Mouse (Mus musculus): ENCODE measurements at regions not wholly inside any gene's neighbourhood (a gene's known extent, or its start where the extent isn't known, plus 50 kb on each side); places are given as distances from the start of the nearest gene placed in this dataset.

- DNase-seq = no peak
These were observed 67.2 kb upstream of the Rgs1 start for GRCm38 (mm10) chr1:144316251-144316650.

DNA sequence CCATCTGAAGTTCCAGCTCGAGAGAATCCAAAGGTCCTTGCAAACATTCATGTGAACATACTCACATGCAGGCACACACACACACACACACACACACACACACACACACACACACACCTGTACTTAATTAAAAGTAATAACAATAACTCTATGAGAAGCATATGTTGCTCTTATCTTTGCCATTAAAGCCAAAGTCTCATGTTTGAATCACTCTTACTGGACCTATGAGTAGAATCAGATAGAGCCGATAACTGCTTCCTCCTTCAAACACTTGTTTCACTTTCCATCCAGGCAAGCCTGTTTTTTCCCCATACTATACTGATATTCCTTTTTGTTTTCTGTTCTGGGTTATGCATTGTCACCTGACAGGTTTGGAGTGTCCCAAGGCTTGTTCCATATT is 65.3 kb upstream of the Rgs1 start:
- DNase-seq = no peak

DNA sequence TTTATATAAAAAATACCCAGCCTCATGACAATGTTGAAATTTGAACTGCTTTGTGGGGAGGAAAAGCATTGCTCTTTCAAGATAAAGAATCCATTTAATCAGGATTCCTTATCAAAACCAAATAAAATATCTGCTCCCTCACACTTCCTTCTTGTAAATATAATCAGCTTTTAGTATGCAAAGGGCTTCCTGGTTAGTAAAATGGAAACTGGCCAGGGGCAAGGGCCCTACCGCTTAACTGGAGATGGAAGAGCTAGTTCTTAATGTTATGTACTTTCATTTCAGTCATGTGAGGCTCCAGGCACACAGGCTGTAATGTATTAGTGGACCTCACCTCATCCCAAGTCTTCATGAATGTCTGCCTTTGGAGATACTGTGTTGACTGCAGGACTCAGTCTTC is 64.3 kb upstream of the Rgs1 start:
- DNase-seq = no peak

GRCm38 (mm10) chr1:144309901-144310300 is 60.9 kb upstream of the Rgs1 start:
- no peak for DNase-seq

- DNase-seq = no peak
These were observed 59.3 kb upstream of the Rgs1 start for GRCm38 (mm10) chr1:144308313-144308712.

- DNase-seq = no peak
These were observed 58.8 kb upstream of the Rgs1 start for GRCm38 (mm10) chr1:144307854-144308285.

DNA sequence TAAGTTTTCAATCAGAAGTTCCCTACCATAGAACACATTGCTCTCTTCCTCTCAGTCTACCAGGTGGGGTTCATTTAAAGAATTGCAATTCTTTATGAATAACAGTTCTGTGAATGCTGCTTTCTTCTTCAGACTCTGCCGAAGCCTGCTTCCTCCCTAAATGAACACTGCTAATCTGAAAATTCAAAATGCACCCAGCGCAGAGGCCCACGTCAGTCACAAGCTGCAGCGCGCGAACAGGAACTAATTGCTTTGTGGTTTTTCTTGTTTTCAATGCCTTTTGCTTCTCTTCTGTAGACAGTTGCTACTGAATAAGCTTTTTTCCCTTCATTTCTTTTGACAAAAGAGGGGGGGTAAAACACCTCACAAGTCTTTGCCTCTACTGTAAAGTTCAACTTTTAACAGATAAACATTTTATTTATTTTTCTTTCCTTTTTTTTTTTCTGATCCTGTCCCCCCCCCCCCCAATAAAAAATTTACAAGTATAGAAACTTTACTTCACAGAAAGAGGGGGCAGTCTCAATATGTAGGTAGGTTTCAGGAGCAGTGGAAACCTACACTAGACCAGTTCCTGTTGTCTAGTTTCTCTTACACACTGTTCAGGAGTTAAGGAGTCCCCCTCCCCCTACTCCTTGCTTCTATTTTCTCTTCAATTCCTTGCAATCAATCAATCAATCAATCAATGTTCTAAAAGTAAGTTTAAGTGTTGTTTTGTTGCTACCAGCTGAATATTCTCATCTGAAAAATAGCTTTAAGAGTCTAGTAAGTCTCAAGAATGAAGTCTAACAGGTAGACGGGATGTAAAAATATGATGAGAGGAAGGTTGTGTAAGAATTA is 58.2 kb upstream of the Rgs1 start:
- no peak for DNase-seq

DNA sequence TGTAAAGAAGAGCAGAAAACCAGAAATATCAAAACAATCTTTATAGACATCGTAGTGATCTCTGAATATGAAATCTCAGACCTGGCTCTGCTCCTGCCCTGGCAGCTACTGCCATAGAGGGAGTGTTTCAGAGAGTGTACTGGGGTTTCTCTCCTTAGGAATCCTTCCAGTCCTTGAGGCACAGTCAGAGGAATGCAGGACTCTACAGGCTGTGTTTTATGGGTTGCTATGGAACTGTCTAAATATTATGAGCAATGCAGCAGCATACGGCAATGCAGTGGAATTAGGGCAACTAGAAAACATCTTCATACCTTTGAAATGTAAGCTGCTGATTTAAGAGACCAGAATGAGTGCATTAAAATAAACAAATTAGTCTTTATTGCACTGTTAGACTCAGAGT is 57.2 kb upstream of the Rgs1 start:
- no peak for DNase-seq

DNA sequence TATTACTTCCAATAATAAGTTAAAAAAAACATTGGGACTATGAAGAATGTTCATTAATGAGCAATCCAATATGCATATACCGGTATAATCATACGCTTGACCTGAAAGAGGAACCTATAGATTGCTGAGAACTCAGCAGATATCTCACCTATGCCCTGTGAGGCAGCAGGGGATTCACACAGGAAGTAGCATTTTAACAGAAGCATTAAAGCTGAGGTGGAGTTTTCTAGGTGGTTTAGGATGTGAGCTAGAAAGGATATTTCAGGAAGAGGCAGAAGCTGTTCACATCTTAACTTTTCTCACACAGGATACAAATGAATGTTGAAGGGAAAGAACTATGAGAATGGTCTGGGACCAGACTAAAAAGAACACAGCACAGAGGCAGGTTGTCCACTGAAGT is 51.6 kb upstream of the Rgs1 start:
- DNase-seq = no peak
